Mouse (Mus musculus): ENCODE measurements around the gene Pacs2.

Gene Pacs2

DNA sequence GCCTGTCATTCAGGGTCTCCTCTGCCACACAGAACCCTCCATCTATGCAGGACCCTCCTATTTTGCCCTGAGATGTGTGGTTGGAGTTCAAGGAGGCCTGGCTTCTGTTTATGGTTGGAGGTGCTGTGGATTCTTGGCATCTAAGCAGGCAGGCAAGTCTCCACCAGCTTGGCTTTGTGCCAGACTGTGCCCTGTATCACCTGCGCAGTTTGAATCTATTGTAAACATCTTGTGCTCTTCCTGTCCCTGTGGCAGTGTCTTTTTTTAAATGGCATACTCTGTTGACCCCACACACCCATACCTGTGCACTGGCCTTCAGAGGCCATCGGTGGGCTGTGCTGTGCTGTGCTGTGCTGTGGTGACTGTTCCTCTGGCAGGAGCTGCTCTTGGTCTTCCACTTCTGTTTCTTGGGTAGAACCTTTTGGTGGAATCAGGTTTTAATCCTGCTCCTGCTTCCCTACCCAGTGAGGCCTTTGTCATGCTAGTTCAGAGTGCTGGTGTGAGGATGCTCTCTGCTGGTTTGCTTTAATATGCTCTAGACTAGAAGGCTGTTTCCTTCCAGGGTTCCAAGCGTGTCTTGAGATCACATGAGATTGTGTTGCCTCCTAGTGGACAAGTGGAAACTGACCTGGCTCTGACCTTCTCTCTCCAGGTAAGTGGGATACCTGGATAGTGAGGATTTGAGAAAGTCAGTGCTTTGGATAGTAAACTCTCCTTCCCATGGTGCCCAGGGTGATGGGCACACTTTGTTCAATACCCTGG is 30.8 kb downstream of the Pacs2 start:
- DNase-seq, result no peak

DNA sequence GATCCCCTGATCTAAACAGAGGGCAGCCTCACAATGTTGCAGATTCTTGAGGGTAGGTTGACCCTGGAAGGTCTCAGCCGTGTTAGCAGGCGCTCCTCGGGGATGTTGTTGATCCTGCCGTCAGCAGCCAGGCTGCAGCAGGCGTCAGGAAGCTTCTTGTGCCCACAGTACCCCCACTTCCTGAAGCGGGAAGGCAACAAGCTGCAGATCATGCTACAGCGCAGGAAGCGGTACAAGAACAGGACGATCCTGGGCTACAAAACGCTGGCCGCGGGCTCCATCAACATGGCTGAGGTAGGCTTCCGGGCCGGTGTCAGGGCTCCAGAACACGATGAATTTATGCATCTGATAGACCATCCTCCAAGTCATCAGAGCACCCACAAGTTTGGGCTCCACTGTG is 32.6 kb downstream of the Pacs2 start:
- DNase-seq, result no peak

DNA sequence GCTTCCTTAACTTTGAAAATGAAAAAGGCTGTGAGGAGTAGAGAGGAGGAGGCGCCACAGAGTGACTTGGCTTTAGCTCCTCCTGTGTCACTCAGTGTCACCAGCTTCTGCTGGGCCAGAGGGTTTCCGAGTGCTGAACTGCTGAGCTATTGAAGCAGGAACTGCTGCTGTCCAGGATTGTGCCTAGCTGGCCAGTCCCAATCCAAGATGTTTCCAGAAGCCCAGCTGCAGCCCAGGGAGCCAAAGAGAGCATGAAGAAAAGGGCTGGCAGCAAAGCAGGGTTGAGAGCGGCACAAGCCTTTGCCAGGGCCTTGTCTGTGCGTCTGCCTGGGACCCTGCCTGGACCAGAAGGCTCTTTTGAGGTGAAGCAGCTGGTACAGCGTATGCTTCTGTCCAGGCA is 33.8 kb downstream of the Pacs2 start:
- DNase-seq, result no peak

DNA sequence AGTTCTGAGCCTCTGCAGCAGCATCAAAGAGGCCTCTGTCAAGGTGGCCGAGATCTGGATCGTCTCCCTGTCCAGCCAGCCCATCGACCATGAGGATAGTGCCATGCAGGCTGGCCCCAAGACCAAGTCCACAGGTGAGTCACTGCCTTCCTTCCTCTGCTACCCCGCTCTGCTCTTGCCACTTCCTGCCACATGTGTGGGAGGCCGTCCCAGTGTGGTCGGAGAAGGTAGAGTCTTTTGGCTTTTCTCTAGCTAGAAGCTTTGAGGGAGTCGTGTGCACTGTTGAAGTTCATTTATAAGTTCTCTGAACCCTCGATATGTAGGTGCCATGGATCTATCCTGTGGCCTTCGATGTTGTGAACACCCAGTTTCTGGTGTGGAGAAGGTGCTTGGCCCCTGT is 35.5 kb downstream of the Pacs2 start:
- no peak for DNase-seq

DNA sequence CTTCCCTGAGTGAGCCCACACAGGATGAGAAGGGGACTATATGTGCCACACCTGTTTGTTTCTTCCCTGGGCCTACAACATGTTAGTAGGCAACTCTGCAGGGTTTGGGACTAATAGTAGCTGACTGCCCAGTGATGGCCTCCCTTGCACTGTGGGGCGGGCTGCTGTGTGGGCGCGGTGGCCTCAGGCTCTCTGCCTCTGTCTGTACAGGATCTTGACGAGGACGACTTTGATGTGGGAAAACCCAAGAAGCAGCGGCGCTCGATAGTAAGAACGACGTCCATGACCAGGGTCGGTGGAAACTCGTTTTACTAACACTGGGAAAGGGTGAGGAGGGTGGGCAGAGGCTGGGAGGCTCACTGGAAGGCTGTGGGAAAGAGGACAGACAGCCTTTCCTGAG is 36.4 kb downstream of the Pacs2 start:
- no peak for DNase-seq

DNA sequence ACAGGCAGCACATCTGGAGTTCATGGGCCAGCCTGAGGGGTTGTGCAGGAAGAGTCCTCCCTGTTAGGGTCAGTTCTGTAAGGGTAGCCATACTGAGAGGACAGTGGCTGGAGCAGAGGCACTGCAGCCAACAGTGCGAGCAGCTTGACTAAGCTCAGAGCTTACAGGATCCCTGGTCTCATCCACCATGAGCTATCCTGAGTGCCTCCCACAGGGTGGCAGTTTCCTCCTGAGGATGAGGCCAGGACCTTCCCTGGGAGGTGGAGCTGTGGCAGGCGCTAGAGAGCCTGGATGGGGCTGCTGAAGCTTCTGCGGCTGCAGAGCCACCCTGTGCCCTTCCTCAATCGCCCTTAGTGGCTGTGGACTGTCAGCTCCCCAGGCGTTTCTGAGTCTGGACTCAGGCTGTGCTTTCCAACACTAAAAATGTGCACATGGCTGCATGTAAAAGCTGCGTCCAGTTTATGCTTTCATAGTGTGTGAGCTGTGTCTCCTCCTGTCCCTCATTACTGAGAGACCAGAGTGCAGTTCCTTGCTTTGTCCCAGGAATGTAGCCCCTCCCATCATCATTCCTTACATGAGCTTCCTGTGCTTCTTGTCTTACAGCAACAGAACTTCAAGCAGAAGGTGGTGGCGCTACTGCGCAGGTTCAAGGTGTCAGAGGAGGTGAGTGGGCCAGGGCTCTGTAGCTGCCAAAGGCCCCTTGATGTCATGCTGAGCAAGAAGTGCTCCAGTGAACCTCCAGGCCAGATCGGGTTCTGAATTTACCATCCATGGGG is 37.5 kb downstream of the Pacs2 start:
- DNase-seq, result no peak

DNA sequence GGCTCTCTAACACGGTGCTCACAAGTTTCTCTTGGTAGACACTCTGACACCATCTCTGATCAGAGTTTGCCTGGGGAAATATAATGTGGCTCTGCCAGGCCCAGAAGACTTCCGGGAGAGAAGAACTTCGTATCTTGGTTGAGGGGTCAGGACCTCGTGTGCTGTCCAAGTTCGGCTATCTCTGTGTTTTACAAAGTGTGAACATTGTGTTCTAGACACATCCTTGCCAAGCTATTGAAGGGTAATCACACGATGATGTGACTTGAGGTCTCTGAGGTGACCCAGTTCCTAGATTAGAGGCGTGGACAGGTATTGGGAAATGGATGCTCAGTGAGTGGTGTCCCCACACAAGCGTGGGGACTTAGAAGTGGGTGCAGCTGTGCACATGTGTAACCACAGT is 41.8 kb downstream of the Pacs2 start:
- DNase-seq, result no peak

DNA sequence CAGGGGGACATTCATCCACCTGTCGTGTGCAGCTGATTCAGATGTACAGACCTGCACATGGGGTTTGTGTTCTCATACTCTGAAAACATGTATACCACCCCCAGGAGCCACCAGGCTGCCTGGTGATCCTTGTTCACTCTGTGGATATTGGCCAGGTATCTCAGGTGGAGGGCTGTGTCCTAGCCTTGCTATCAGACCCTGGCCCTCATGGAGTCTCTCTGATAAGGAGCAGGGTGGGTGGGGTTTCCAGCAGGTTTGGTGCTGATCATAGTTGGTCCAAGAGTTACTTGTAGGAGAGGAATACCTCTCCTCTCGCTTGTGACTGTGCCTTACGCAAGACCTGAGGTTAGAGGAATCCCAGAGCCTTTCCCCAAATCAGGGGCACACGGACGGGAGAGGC is 45.9 kb downstream of the Pacs2 start:
- no peak for DNase-seq

DNA sequence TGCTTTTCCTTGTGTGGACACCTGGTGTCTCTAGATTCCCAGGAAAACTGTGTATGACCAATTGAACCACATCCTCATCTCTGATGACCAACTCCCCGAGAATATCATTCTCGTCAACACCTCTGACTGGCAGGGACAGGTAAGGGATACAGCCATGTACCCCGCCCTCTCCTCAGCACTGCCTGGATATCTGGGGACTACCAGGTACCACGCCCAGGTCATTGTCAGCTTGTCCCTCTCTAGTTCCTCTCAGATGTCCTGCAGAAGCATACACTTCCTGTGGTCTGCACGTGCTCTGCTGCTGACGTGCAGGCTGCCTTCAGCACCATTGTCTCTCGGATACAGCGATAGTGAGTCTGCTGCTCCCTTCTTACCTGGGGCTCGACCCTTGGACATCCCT is 47.3 kb downstream of the Pacs2 start:
- DNase-seq, result no peak

DNA sequence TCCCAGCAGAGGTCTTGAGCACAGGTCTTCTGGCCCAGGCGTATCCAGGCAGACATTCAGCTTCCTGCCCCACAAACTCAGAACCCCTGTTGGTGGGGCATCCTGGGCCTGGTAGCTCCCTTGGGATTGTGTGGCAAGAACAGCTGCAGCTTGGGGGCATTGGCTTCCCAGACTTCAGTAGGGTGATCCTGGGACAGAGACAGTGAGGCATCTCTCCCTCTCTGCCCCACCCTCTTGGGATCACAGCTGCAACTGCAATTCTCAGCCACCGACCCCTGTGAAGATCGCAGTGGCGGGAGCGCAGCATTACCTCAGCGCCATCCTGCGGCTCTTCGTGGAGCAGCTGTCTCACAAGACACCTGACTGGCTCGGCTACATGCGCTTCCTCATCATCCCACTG is 47.9 kb downstream of the Pacs2 start:
- no peak for DNase-seq

DNA sequence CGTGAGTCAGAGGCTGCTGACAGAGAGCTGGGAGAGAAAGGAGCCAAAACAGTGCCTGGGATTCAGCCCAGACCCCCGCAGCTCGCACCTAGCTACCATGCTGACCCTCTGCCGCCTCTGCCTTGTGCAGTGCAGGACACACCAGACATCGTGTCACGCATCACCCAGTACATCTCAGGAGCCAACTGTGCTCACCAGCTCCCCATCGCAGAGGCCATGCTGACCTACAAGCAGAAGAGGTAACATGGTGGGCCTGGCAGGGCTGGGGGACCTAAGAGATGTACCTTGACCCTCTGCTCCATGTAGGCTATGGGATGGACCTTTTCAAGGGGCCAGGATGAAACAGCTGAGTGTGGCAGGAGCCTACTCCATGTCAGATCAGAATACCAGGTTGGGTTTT is 49.4 kb downstream of the Pacs2 start:
- no peak for DNase-seq

DNA sequence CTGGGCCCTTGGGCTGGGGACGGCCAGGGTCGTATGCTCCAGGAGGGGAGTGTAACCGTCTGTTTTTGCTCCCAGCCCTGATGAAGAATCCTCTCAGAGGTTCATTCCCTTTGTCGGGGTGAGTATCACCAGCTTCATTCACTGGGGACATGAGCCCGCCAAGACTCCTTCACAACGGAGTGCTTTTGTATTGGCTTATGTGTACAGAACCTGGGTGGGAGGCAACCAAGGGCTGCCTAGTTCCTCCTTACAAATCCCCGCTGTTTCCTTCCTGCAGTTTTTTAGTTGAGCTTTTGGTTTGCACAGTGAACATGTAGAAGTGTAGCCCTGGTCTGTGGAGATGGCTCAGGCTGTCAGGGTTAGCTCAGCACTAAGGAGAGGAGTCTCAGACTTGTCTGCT is 53.7 kb downstream of the Pacs2 start:
- DNase-seq, result no peak

DNA sequence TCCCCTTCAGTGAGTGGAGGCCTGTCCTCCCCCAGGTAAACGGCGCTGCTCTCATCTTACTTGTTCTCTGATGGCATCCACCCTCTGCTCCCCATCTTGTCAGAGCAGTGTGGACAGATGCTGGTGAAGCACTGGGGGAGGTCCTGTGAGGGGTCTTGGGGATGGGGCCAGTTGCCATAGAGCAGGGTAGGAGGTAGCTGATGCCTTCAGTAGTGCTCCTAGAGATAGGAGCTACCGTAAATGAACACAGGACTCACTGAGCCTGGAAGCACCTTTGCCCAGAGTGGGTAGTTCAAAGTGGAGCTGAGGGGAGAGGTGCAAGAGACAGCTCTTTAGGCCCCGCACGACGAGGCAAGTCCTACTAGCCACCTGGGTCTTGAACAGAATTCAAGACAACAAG is 55.1 kb downstream of the Pacs2 start:
- no peak for DNase-seq

DNA sequence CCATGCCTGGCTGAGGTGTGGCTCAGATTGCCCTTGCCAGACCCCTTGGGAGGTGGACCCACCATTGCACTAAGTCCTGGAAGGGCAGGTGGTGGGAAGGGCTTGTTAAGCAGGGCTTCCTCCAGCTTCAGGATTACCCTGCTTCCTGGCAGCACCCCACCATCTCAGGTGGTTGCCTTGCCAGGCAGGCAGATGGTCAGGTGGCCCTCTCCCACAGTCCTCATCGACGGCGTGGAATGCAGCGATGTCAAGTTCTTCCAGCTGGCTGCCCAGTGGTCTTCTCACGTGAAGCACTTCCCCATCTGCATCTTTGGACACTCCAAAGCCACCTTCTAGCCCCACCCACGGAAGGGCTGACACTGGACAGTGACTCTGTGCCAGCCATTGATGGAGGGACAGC is 57.0 kb downstream of the Pacs2 start:
- DNase-seq, result no peak

DNA sequence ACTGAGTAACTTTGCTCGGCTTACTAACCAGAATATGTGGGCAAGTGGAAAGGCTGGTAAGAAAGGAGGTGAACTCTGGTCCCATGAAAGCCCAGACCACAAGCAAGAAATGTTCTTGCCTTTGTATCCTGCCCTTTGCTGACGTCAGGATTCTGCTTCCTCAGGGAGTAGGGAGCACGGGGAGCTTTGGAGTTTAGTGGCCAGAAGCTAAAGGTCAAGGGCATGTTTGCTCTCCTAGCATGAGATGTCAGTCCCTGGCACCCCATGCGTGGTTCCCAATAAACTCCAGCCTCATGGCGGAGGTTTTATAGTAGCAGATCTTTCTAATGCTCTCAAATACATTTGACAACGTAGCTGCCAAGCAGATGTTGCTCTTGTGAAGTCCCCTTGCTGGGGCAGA is 57.5 kb downstream of the Pacs2 start:
- DNase-seq, result no peak

DNA sequence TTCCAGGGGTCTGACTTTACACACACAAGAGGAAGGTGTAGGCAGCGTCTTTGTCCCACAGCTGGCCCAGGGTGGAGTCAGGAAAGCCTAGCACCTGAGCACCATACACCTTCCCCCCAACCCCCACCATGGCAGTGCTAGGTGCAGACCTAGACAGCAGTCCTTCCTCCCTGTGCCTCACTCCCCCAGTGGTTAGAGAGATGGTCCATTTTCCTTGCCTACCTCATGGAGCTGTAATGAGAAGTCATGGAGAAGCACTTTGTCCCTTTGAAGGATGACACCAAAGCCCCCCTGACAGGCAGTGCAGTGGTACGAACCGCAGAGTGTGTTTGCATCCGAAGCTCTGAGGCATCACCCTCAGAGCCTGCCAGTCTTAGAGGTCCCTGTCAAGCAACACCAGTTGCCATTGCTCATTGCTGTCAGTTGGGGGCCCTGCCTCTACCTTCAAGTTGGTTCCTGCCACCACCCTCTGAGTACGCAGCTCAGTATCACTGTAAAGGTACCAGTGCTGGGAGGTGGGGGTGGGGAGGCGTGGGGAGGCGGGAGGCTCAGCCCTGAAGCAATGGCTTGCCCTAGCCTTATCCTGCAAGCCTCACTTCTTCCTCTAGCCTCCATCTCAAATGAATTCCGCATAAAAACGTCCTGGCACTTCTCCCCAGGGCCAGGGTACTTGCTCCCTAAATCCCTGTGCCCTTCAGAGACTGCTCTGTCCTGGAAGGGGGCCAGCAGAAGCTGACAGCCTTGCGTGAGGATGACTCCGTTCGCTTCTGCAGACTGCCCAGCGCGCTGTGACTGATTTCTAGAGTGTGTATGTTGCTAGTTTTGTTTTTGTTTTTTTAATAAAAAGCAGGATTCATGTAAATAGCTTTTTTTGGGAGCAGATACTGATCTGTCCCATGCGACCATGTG is 59.4 kb downstream of the Pacs2 start:
- DNase-seq, result no peak

DNA sequence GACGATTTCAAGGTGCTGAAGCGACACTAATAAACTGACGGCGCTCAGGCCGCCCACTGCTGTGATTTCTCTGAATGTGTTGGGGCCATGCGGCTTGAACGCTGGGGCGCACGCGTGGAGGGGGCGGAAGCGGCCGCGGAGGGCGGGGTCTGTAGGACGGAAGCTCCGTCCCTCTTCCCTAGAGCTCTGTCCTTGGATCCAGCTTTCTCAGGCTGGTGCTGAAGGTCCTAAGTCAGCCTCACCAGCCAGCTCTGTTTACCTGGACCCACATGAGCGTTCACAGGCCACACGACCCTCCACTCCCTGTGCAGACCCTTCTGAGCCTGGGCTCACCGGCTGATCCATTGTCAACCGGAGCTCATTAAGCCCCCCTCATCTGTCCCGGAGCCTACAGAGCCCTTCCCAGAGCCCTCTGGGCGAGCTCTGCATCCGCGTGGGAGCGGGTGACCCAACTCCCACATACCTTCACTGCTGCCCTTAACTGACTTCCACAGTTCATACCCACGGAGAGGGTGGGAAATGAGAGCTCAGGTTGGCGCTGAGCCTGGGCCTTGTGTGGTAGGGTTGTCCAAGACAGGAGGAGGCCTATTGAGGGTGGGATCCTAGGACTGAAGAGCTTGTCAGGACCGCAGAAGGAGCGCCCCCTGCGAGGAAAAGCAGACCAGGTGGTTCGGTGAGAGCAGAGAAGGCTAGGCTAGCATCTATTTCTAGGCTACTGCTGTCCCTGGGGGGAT is 60.2 kb downstream of the Pacs2 start, which contains the start of gene Tex22:
Gene Tex22 (plus strand): TSS at position 174 of the 734 bp plus-strand sequence.
- DNase-seq, result peak; percentile 86

DNA sequence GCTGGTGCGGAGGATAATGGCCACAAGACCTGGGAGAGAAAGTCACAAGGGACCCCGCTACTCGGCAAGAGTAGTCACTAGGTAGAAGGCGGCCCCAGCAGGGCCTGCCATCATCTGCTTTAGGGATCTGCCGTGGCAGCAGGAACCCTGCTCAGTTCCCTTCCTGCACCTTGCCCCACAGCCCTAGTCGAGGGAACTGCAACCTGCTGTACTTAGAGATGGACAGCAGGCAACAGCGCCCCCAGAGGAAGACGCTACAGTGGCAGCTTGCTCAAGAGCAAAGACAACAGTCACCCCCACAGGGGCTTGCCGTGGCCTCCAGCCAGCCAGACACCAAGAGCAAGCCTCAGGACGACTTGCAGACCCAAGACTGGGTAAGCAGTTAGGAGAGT is 60.8 kb downstream of the Pacs2 start:
- peak; percentile 85 for DNase-seq

DNA sequence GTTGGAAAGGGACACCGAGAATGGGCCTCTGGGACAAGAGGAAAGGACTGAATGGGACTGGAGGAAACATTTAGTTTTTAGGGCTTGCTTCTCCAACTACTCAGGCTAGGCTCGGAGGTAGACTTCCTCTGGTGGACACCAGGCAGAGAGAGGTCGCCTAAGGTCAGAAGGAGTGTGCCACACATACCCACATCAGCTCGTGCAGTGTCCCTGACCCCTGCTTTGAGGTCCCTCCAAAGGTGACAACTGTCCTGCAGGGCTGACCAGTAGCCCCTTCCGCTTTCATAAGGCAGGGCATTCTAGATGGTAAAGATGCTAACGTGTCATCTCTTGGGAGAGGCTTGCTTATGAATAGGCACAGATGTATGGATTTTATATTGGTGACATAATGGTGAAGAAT is 61.2 kb downstream of the Pacs2 start:
- DNase-seq, result no peak

DNA sequence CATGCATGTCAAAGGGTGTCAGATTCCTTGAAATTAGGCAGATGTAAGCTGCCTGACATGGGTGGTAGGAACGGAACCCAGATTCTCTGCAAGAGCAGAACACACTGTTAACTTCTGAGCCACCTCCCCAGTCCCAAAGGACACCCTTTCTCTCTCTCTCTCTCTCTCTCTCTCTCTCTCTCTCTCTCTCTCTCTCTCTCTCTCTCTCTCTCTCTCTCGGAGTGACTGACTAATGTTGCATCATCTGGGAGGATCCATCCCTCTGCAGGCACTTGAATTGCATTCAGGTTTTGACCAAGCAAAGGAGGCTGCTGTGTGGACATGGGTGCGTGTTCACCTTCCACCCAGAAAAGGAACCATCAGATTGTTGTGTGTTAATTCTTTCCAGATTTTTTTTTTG is 73.0 kb downstream of the Pacs2 start:
- no peak for DNase-seq

DNA sequence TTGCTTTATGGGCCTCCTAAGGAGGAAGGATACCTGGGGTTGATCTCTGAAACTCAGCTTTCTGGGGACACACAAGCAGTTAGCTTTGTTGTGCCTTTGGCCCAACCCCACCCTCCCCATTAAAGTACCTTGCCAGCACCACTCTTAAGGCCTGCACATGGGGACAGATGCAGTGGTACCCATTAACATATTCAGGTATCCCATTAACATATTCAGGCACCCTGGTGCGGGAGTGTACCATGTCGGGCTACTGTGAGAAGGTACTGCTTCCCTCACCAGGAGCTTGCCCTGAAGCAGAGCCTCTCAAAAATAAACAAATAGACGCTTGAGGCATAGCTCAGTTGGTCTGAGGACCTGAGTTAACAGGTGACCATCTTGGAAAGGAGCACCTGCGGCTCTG is 73.7 kb downstream of the Pacs2 start:
- no peak for DNase-seq

DNA sequence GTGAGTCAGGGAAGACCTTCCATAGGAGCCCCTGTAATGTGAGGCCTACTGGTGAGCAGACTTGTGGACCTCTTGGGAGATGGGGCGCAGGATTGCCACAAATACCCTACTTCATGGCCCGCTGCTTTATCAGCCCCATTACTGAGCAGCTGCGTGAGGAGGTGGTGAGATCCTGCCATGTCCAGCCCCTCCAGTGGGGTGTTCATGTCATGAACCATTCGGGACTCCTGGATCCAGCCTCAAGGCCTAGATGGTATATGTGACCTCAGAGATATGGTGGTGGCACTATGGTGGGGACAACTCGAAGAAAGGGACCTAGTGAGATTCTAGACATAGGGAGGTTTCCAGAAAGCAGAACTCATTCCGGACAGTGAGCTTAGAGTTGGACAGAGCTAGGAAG is 74.8 kb downstream of the Pacs2 start:
- DNase-seq, result no peak

DNA sequence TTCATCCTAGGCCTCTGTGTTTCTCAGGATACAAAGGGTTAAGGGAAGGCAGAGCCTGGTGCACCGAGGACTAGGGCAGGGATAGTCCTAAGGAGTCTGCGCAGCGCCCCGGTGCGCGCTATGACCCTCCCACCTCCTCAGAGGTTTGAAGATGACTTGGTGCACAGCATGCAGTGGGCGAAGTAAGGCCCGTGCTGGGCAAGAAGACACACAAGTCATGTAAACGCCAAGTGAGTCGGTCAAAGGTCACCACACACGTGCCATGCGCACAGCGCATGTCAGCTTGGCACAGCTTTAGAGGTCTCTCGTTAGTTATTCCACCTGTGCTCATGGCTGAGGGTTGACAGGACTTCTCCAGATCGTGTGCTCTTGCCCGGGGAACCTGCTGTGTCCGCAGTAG is 75.7 kb downstream of the Pacs2 start:
- no peak for DNase-seq
